Mouse (Mus musculus): ENCODE results near the gene Kdm4c.

DNA sequence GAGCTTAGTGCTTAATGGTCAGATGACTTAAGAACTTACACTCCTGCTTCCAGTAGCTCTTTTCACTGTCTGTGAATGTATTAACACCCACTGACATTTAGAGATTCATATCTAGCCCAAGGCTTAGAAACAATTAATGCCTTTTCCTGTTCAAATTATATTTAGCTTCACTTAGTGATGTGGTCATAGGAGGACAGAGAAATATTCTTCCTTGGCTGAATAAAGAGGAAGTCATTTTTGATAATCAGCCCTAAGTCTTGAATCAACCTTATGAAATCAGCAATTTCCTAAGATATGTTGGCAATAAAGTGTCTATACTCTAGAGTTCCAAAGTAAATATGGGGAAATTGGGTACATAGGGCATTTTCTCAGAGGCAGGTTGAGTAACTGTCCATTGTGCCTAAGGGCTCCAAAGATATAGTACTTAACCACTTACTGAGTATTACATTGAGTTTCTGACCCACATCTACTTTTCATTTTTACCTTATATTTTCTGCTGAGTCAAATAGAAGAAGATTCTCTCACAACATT is 41.0 kb upstream of the Kdm4c start:
- TF ChIP-seq CTCF (IDR thresholded peaks at IDR 0.05 in 2 of 3, conservative IDR thresholded peaks at IDR 0.05 in 1 of 3; ENCODE audit: control insufficient read depth in 1 of 3, insufficient read depth in 1 of 3, low read depth in 2 of 3, low read length in 3 of 3, poor library complexity in 1 of 3, severe bottlenecking in 1 of 3) (no peak), TAL1 (IDR thresholded peaks at IDR 0.05; ENCODE audit: low read length) (no peak)
